Mouse (Mus musculus): ENCODE data around the gene 1700025G04Rik.

DNA sequence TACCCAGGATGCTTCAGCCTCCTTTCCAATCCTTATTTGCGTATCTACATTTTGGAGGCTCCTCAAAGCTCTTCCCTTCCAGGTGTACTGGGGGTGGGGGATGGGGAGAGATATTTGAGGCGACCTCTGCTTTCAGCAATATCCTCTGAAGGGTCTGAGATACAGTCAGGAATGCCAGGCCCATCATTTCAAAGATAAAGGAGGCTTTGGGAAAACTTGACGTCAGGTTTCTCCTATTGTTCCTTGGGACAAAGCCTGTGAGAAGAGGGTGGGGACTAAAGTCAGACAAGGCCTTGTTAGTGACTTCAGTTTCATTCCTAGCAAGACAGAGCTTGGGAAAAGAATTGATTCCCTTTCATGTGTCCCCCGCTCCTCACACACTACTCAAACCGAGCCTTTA, 209.2 kb downstream of the 1700025G04Rik start:
- TF ChIP-seq CTCF (IDR thresholded peaks at IDR 0.05; ENCODE audit: low read depth) (no peak), EP300 (optimal IDR thresholded peaks at IDR 0.05) (no peak)
